Mouse (Mus musculus) forebrain, embryonic 12.5 days (tissue): ENCODE measurements around the gene Hapln4. TPM values are rescaled to one million over a fixed set of nuclear protein-coding genes. Genes with fewer than 3 reads are reported as not detected.

ENCODE experiments used
- microRNA-seq: library from miRNA; unstranded; fragments of <30 nt; microRNA quantifications from one replicate; pipeline ENCODE4, GENCODE M21; 2017
- polyA plus RNA-seq: library from polyadenylated mRNA; unstranded; fragments of >200 nt; fragmentation: Nextera tagmentation; extraction: Ambion mirVana; gene quantifications from 2 replicates; pipeline ENCODE4 v1.2.1, GENCODE M21; 2016

Gene Hapln4
- polyA plus RNA-seq, 1 experiment from 2014 or later = 0.19 TPM

Small RNA genes within 50 kb of the gene (microRNA-seq; reads per million reads assigned to microRNA genes)
- 1.5 reads per million for gene Mir7066

Other genes starting within 250 kb of the Hapln4 start
- gene Cilp2, start 195.8 kb upstream of the Hapln4 start, polyA plus RNA-seq = 0.77 and 1.1 TPM in 2 replicates
- 4.2 and 4.3 TPM in 2 replicates for gene Tssk6, start 181.3 kb upstream of the Hapln4 start, polyA plus RNA-seq
- gene Ndufa13, start 180.9 kb upstream of the Hapln4 start, polyA plus RNA-seq = 165 and 168 TPM in 2 replicates
- gene Yjefn3, start 180.7 kb upstream of the Hapln4 start, polyA plus RNA-seq = 7.0 and 9.8 TPM in 2 replicates
- 47.5 and 48.7 TPM in 2 replicates for gene Gatad2a, start 87.1 kb upstream of the Hapln4 start, polyA plus RNA-seq
- 67.6 and 70.1 TPM in 2 replicates for gene Mau2, start 40.7 kb upstream of the Hapln4 start, polyA plus RNA-seq
- gene Sugp1, start 40.6 kb upstream of the Hapln4 start, polyA plus RNA-seq = 53.8 and 55.7 TPM in 2 replicates
- 1.3 TPM in 2 replicates for gene Tm6sf2, start 10.5 kb upstream of the Hapln4 start, polyA plus RNA-seq
- gene Ncan, start 37.4 kb downstream of the Hapln4 start, polyA plus RNA-seq = 84.2 and 104 TPM in 2 replicates
- gene Nr2c2ap, start 47.9 kb downstream of the Hapln4 start, polyA plus RNA-seq = 27.8 and 28.3 TPM in 2 replicates
- gene Rfxank, start 55.7 kb downstream of the Hapln4 start, polyA plus RNA-seq = 14.3 and 16.7 TPM in 2 replicates
- 35.0 and 36.1 TPM in 2 replicates for gene Borcs8, start 56.0 kb downstream of the Hapln4 start, polyA plus RNA-seq
- 1.6 and 2.5 TPM in 2 replicates for gene Mef2b, start 56.3 kb downstream of the Hapln4 start, polyA plus RNA-seq
- 48.7 and 53.8 TPM in 2 replicates for gene Tmem161a, start 88.9 kb downstream of the Hapln4 start, polyA plus RNA-seq
- 3.4 and 3.6 TPM in 2 replicates for gene Slc25a42, start 128.8 kb downstream of the Hapln4 start, polyA plus RNA-seq
- gene Sugp2, start 150.8 kb downstream of the Hapln4 start, polyA plus RNA-seq = 82.9 and 92.5 TPM in 2 replicates
- 35.8 and 38.0 TPM in 2 replicates for gene Armc6, start 151.0 kb downstream of the Hapln4 start, polyA plus RNA-seq
- 90.7 and 94.5 TPM in 2 replicates for gene Homer3, start 199.4 kb downstream of the Hapln4 start, polyA plus RNA-seq
- 54.0 and 54.2 TPM in 2 replicates for gene Ddx49, start 219.0 kb downstream of the Hapln4 start, polyA plus RNA-seq
- gene Cope, start 219.1 kb downstream of the Hapln4 start, polyA plus RNA-seq = 217 and 229 TPM in 2 replicates
- gene Cers1, start 232.3 kb downstream of the Hapln4 start, polyA plus RNA-seq = 14.9 and 16.2 TPM in 2 replicates
- 1.8 and 4.2 TPM in 2 replicates for gene Gdf1, start 246.4 kb downstream of the Hapln4 start, polyA plus RNA-seq